Mouse (Mus musculus) macrophage (primary cell): Measurements from ENCODE around the gene B3galnt1. TPM values are rescaled to one million over a fixed set of nuclear protein-coding genes. Genes with fewer than 3 reads are reported as not detected.

Experiments
- H3K27ac ChIP-seq: fragments of 350-480 bp; formaldehyde crosslinking; 2 replicates; pipeline ENCODE4 v1.9.0; 2021
- H3K36me3 ChIP-seq: fragments of 350-480 bp; formaldehyde crosslinking; 2 replicates; pipeline ENCODE4 v1.9.0; 2021; ENCODE audit errors: inconsistent target
- H3K4me3 ChIP-seq: fragments of 350-480 bp; formaldehyde crosslinking; 2 replicates; pipeline ENCODE4 v1.9.0; 2021; ENCODE audit errors: inconsistent target
- H3K79me2 ChIP-seq: fragments of 350-480 bp; formaldehyde crosslinking; 2 replicates; pipeline ENCODE4 v1.9.0; 2021; ENCODE audit errors: inconsistent target
- WGBS: methylation state at CpG from one replicate; pipeline ENCODE4 v1.1.7; 2026; ENCODE audit warnings: inconsistent platforms; ENCODE audit not compliant: missing documents; 5-methylcytosine and 5-hydroxymethylcytosine counted together
- polyA plus RNA-seq: library from polyadenylated mRNA; stranded (reverse); fragments of 250-400 nt; gene quantifications from 3 replicates; pipeline ENCODE4 v1.2.4, GENCODE M21; 2018; ENCODE audit warnings: inconsistent platforms
- total RNA-seq, 78 experiments: library from RNA; depleted of rRNA; stranded (reverse); fragments of 250-400 nt; gene quantifications; 1 replicate in 9 of 78; 2 replicates in 24 of 78; 3 replicates in 43 of 78; 4 replicates in 2 of 78; pipeline ENCODE4 v1.2.4; 2018; ENCODE audit warnings: inconsistent platforms in 56 of 78

The B3galnt1 gene
- 10 to 100 TPM in 8 of 26 experiments, 1 to 10 TPM in 18; 2.0 to 16.9 (median 6.2) TPM for total RNA-seq (2018; cell fraction: chromatin; rRNA removed)
- total RNA-seq (2018; cell fraction: cytosol; rRNA removed), result 10 to 100 TPM; 24.2 to 56.5 (median 42.0) TPM
- 10 to 100 TPM in 25 of 26 experiments, 1 to 10 TPM in 1; 7.3 to 52.3 (median 23.1) TPM for total RNA-seq (2018; cell fraction: nucleus; rRNA removed)
- 37.6 to 72.1 TPM (median 50.0 TPM) in 3 replicates for polyA plus RNA-seq

GRCm38 (mm10) chr3:69598261-69599165 is at the start of gene B3galnt1:
B3galnt1 (minus strand) TSS chr3:69598960.
- peak within 1 kb of the TSS; percentile 48 for H3K4me3 ChIP-seq
- H3K79me2 ChIP-seq, result peaks cover 47% of the 10 kb centered on the region
- WGBS, result 4% methylated on average over 65 of the region's 99 CpGs
- peak within 1 kb of the TSS; percentile 45 for H3K27ac ChIP-seq
- H3K36me3 ChIP-seq, result no peaks in the 10 kb centered on the region

- Histone ChIP-seq H3K4me3 (no peak overlapping the region), H3K79me2 (no peaks in the 10 kb centered on the region), H3K36me3 (no peaks in the 10 kb centered on the region), H3K27ac (peak overlapping the region; percentile 69)
- WGBS, result 90% methylated on average over 3 of the region's 3 CpGs
Measured at GRCm38 (mm10) chr3:69634521-69634920, 35.8 kb upstream of the B3galnt1 start.

GRCm38 (mm10) chr3:69633706-69634420 is 35.1 kb upstream of the B3galnt1 start:
- Histone ChIP-seq H3K4me3 (no peak overlapping the region), H3K36me3 (no peaks in the 10 kb centered on the region), H3K27ac (peak overlapping the region; percentile 69), H3K79me2 (no peaks in the 10 kb centered on the region)
- WGBS, result 75% methylated on average over 12 of the region's 12 CpGs

- 89% methylated on average over 11 of the region's 11 CpGs for WGBS
Measured at GRCm38 (mm10) chr3:69626963-69627590, 28.3 kb upstream of the B3galnt1 start.

GRCm38 (mm10) chr3:69626213-69626962 is 27.6 kb upstream of the B3galnt1 start:
- no peak overlapping the region for H3K4me3 ChIP-seq
- H3K79me2 ChIP-seq, result no peaks in the 10 kb centered on the region
- no peak overlapping the region for H3K27ac ChIP-seq
- 92% methylated on average over 10 of the region's 11 CpGs for WGBS
- H3K36me3 ChIP-seq, result no peaks in the 10 kb centered on the region

More at GRCm38 (mm10) chr3:69626963-69627590, 28.3 kb upstream of the B3galnt1 start:
- H3K27ac ChIP-seq, result no peak overlapping the region
- H3K36me3 ChIP-seq, result no peaks in the 10 kb centered on the region
- H3K79me2 ChIP-seq, result no peaks in the 10 kb centered on the region
- no peak overlapping the region for H3K4me3 ChIP-seq

GRCm38 (mm10) chr3:69624182-69624581 is 25.4 kb upstream of the B3galnt1 start:
- Histone ChIP-seq H3K27ac (no peak overlapping the region), H3K79me2 (no peaks in the 10 kb centered on the region), H3K36me3 (no peaks in the 10 kb centered on the region), H3K4me3 (no peak overlapping the region)
- WGBS, result 100% methylated on average over 2 of the region's 2 CpGs

GRCm38 (mm10) chr3:69607909-69608308 is 9.1 kb upstream of the B3galnt1 start:
- Histone ChIP-seq H3K4me3 (no peak overlapping the region), H3K36me3 (no peaks in the 10 kb centered on the region), H3K79me2 (no peaks in the 10 kb centered on the region), H3K27ac (peak overlapping the region; percentile 92)
- 96% methylated on average over 5 of the region's 5 CpGs for WGBS

GRCm38 (mm10) chr3:69607468-69607867 is 8.7 kb upstream of the B3galnt1 start:
- H3K36me3 ChIP-seq, result no peaks in the 10 kb centered on the region
- no peaks in the 10 kb centered on the region for H3K79me2 ChIP-seq
- no peak overlapping the region for H3K4me3 ChIP-seq
- H3K27ac ChIP-seq, result peak overlapping the region; percentile 92
- 100% methylated on average over 1 of the region's 1 CpGs for WGBS

- Histone ChIP-seq H3K27ac (peak overlapping the region; percentile 92), H3K79me2 (no peaks in the 10 kb centered on the region), H3K4me3 (no peak overlapping the region), H3K36me3 (no peaks in the 10 kb centered on the region)
- WGBS, result 8% methylated on average over 1 of the region's 1 CpGs
Measured at GRCm38 (mm10) chr3:69606923-69607322, 8.2 kb upstream of the B3galnt1 start.

GRCm38 (mm10) chr3:69599166-69599500 is 373 bp upstream of the B3galnt1 start:
- no peak overlapping the region; the same call in 1 of the 2 replicates for H3K4me3 ChIP-seq

GRCm38 (mm10) chr3:69597816-69598215 is 944 bp downstream of the B3galnt1 start:
- H3K36me3 ChIP-seq, result no peaks in the 10 kb centered on the region; the same call in 1 of the 2 replicates
- peaks cover 51% of the 10 kb centered on the region for H3K79me2 ChIP-seq
- peak overlapping the region; percentile 48 for H3K4me3 ChIP-seq
- peak overlapping the region; percentile 25; the same call in 1 of the 2 replicates for H3K27ac ChIP-seq
- WGBS, result 85% methylated on average over 7 of the region's 7 CpGs

More at GRCm38 (mm10) chr3:69599166-69599500, 373 bp upstream of the B3galnt1 start:
- H3K27ac ChIP-seq, result peak overlapping the region; percentile 45
- no peaks in the 10 kb centered on the region for H3K36me3 ChIP-seq
- peaks cover 41% of the 10 kb centered on the region for H3K79me2 ChIP-seq
- WGBS, result 25% methylated on average over 5 of the region's 5 CpGs

GRCm38 (mm10) chr3:69597211-69597610 is 1.5 kb downstream of the B3galnt1 start:
- Histone ChIP-seq H3K79me2 (peaks cover 57% of the 10 kb centered on the region), H3K36me3 (no peaks in the 10 kb centered on the region; the same call in 1 of the 2 replicates), H3K27ac (no peak overlapping the region), H3K4me3 (no peak overlapping the region)
- WGBS, result 94% methylated on average over 6 of the region's 6 CpGs

- no peak overlapping the region for H3K4me3 ChIP-seq
- no peak overlapping the region for H3K27ac ChIP-seq
- H3K79me2 ChIP-seq, result peaks cover 68% of the 10 kb centered on the region
- no peaks in the 10 kb centered on the region; the same call in 1 of the 2 replicates for H3K36me3 ChIP-seq
- 94% methylated on average over 3 of the region's 3 CpGs for WGBS
Measured at GRCm38 (mm10) chr3:69596116-69596515, 2.6 kb downstream of the B3galnt1 start.
